Mouse (Mus musculus) midbrain, embryonic 11.5 days (tissue): ENCODE measurements around the gene Gm5475. TPM values are rescaled to one million over a fixed set of nuclear protein-coding genes. Genes with fewer than 3 reads are reported as not detected.

Source experiments
- ATAC-seq: fragments of 200-750 bp; cut with Nextera tagmentation; 2 replicates; pipeline ENCODE4 v1.8.0; 2017; ENCODE audit warnings: moderate TSS enrichment, moderate library complexity; ENCODE audit not compliant: low FRiP score
- DNase-seq: peaks from one replicate; pipeline ENCODE4 v3.0.0; 2015; ENCODE audit warnings: low spot score; ENCODE audit errors: missing footprints
- H3K27ac ChIP-seq: fragments of 300-500 bp; sonication (generic); 2 replicates; pipeline ENCODE4 v1.5.1; 2014; ENCODE audit warnings: low read depth, low read length
- H3K27me3 ChIP-seq: fragments of 300-500 bp; sonication (generic); 2 replicates; pipeline ENCODE4 v1.6.1; 2014; ENCODE audit warnings: mild to moderate bottlenecking, low read length, moderate library complexity, mixed read lengths; ENCODE audit not compliant: control insufficient read depth, insufficient read depth
- H3K36me3 ChIP-seq: fragments of 300-500 bp; sonication (generic); 2 replicates; pipeline ENCODE4 v1.6.1; 2014; ENCODE audit warnings: mild to moderate bottlenecking, low read length, moderate library complexity, mixed read lengths; ENCODE audit not compliant: control insufficient read depth, insufficient read depth
- H3K4me1 ChIP-seq: fragments of 300-500 bp; sonication (generic); 2 replicates; pipeline ENCODE4 v1.6.1; 2014; ENCODE audit warnings: low read length; ENCODE audit not compliant: control insufficient read depth, insufficient read depth
- H3K4me2 ChIP-seq: fragments of 300-500 bp; sonication (generic); 2 replicates; pipeline ENCODE4 v1.6.1; 2014; ENCODE audit warnings: mild to moderate bottlenecking, moderate library complexity
- H3K4me3 ChIP-seq: fragments of 300-500 bp; sonication (generic); 2 replicates; pipeline ENCODE4 v1.5.1; 2014; ENCODE audit warnings: low read depth, low read length
- H3K9ac ChIP-seq: fragments of 300-500 bp; sonication (generic); 2 replicates; pipeline ENCODE4 v1.6.1; 2014; ENCODE audit warnings: low read length
- H3K9me3 ChIP-seq: fragments of 300-500 bp; sonication (generic); 2 replicates; pipeline ENCODE4 v1.6.1; 2016; ENCODE audit warnings: low read length; ENCODE audit not compliant: control insufficient read depth
- WGBS: fragments of 180-500 bp; shearing (Covaris S2); extraction: QIAGEN DNeasy Blood & Tissue Kit; methylation state at CpG from one replicate; pipeline ENCODE4 v1.1.7; 2014; 5-methylcytosine and 5-hydroxymethylcytosine counted together
- polyA plus RNA-seq: library from polyadenylated mRNA; unstranded; fragments of >200 nt; fragmentation: Nextera tagmentation; extraction: Ambion mirVana; gene quantifications from 2 replicates; pipeline ENCODE4 v1.2.1, GENCODE M21; 2014

Gene Gm5475
- polyA plus RNA-seq, 1 experiment from 2014 or later = not detected

DNA sequence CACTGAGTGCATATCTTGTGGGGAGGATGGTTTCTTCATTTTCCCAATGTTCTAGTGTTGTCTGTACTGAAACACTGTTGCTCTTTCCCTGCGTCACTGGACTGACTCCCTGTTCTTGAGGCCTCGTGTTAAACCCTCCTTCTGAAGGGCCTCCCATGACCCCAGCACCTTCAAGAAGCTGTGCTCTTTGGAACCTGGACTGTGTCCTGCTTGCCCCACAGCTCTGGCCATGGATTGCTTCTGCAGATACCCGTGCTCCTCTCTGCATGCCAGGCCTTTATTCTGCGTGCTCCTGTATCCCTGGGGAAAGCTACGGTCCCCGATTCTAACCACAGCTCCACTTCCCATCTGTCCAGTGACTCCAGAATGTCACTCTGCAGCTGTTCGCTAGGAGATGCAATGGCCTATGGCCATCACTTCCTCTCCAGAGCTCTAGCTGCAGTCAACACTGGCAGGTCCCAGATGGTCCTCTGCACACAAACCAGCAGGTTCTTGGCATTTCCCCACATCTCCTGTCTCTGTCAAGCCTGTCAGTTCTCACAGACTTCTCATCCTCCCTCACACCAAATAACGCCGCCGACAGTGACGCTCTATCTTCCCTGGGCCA lies 8.1 kb downstream of the Gm5475 start:
- DNase-seq (no peak), ATAC-seq (no peak)
- no peak overlapping the region for H3K4me3 ChIP-seq
- no peaks in the 10 kb centered on the region for H3K36me3 ChIP-seq
- no peaks in the 10 kb centered on the region for H3K4me1 ChIP-seq
- H3K27ac ChIP-seq = no peak overlapping the region
- no peak overlapping the region for H3K9ac ChIP-seq
- peaks cover 3% of the 10 kb centered on the region for H3K27me3 ChIP-seq
- no peak overlapping the region for H3K4me2 ChIP-seq
- WGBS = 82% methylated on average over 11 of the region's 11 CpGs
- no peaks in the 10 kb centered on the region for H3K9me3 ChIP-seq

DNA sequence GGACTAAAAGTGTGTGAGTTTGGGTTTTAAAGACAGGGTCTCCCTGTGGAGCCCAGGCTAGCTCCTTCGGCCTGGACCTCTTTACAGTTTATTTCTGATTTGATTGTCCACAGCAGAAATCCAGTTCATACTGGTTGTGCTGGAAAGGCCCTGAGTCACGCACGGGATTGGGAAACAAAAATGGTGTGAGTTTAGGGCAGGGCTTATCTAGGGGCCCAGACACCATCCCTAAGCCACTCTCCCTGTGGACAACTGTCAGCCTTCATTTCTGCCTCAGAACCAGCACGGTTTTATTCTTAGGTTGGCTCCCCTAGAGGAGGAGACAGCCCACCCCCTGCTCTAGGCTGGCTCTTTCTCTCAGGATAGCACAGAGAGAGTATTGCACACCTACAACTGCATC lies 11.3 kb downstream of the Gm5475 start:
- Histone ChIP-seq H3K9ac (no peak overlapping the region), H3K9me3 (no peaks in the 10 kb centered on the region), H3K27ac (no peak overlapping the region), H3K27me3 (no peaks in the 10 kb centered on the region), H3K36me3 (no peaks in the 10 kb centered on the region), H3K4me3 (no peak overlapping the region), H3K4me1 (no peaks in the 10 kb centered on the region), H3K4me2 (no peak overlapping the region)
- 65% methylated on average over 4 of the region's 4 CpGs for WGBS
- DNase-seq = no peak
- no peak for ATAC-seq

DNA sequence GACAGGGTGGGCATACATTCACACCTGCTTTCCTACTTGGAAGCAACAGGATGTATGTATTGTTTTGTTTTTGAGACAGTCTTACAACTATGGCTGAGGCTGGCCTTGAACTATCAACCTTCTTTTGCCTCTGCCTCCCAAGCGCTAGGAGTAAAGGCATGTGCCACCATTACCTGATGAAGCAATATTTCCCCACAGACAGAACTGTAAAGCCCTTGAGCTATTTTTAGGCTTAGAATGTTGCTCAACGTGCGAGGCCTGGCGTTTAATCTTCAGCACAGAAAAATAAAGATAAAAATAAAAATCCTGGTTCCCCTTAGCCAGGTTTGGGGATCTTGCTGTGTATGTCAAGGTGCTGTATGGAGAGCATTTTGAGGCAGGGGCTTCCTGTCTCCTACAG lies 14.2 kb downstream of the Gm5475 start:
- no peak overlapping the region for H3K9ac ChIP-seq
- H3K27ac ChIP-seq = no peak overlapping the region
- no peaks in the 10 kb centered on the region for H3K4me1 ChIP-seq
- no peaks in the 10 kb centered on the region for H3K27me3 ChIP-seq
- no peak for ATAC-seq
- WGBS = 92% methylated on average over 4 of the region's 4 CpGs
- no peaks in the 10 kb centered on the region for H3K9me3 ChIP-seq
- no peak overlapping the region for H3K4me2 ChIP-seq
- no peaks in the 10 kb centered on the region for H3K36me3 ChIP-seq
- H3K4me3 ChIP-seq = no peak overlapping the region
- no peak for DNase-seq

DNA sequence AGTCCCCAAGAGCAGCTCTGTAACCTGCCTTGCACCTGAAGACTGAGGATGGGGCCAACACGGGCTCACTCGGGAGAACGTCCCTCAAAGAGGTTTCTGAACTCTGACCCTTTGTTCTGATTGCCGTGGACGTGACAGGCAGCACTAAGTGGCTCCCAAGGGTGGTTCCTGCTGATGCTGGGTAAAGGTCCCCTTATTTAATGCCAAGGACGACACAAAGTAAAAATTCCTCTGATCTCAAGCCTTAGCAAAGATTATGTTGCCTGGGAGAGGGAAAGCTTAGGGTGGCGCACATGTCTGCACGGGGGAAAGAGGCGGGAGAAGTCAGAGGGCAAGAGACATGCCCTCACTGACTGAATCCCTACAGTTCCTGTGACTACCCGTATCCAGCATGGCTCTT lies 14.6 kb downstream of the Gm5475 start:
- no peaks in the 10 kb centered on the region for H3K9me3 ChIP-seq
- H3K36me3 ChIP-seq = no peaks in the 10 kb centered on the region
- no peak overlapping the region for H3K4me2 ChIP-seq
- ATAC-seq (no peak), DNase-seq (no peak)
- H3K4me3 ChIP-seq = no peak overlapping the region
- WGBS = 65% methylated on average over 10 of the region's 10 CpGs
- no peaks in the 10 kb centered on the region for H3K27me3 ChIP-seq
- H3K9ac ChIP-seq = no peak overlapping the region
- H3K27ac ChIP-seq = no peak overlapping the region
- no peaks in the 10 kb centered on the region for H3K4me1 ChIP-seq

DNA sequence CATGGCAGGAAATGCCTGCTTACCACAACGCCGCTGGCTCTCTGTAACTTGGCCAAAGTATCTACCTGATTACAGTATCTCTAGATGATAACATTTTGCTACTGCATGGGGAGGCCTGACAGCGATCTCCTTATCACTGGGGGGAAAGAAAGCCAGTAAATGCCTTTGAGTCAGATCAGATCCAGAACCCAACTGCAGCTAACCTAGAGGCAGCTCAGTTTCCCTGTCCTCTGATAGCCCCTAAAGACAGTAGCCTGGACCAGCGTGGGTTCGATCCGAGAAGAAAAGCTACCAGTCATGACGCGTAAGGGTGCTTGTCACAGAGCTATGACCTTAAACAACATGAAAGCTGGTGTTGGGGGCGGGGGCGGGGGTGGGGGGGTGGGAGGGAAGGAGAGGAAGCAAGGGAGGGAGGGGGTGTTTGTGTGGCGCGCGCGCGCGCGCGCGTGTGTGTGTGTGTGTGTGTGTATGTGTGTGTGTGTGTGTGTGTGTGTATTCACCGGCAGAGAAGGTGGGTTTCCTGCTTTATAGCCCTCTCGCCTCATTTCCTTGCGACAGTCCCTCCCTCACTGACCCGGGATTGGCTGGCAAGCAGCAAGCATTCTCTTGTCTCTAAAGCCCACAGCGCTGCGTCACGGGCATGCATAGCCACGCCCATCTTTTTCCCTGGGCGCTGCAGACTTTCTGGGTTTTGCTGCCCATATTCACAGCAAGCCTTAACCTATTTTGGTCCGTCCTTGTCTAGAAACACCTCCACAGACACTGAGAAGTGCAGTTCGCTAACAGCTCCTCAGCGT lies 21.4 kb downstream of the Gm5475 start:
- H3K9me3 ChIP-seq = no peaks in the 10 kb centered on the region
- WGBS = 9% methylated on average over 23 of the region's 31 CpGs
- DNase-seq = peak; percentile 97
- H3K27ac ChIP-seq = peak overlapping the region; percentile 26; the same call in 1 of the 2 replicates
- peak overlapping the region; percentile 35 for H3K4me3 ChIP-seq
- peak; percentile 96 for ATAC-seq
- peak overlapping the region; percentile 68 for H3K9ac ChIP-seq
- H3K4me1 ChIP-seq = no peaks in the 10 kb centered on the region; the same call in 1 of the 2 replicates
- H3K36me3 ChIP-seq = no peaks in the 10 kb centered on the region
- H3K27me3 ChIP-seq = no peaks in the 10 kb centered on the region
- H3K4me2 ChIP-seq = peak overlapping the region; percentile 59

DNA sequence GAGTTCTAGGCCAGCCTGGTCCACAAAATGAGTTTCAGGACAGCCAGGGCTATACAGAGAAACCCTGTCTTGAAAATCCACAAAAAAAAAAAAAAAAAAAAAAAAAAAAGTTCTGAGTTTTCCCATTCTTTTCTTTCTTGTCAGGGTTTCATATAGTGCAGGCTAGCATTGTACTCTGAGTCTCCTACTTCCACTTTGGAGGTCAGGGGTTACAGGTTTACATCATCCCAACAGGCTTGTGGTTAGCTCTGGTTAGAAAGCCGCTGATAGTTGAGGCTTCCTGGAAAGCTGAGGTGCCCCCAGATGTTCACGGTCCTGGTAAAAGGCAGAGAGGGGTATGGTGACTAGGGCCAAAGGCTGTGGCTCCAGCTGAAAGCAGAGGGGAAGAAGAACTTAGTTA lies 24.9 kb downstream of the Gm5475 start:
- no peak for ATAC-seq
- 82% methylated on average over 2 of the region's 2 CpGs for WGBS
- H3K27me3 ChIP-seq = no peaks in the 10 kb centered on the region

DNA sequence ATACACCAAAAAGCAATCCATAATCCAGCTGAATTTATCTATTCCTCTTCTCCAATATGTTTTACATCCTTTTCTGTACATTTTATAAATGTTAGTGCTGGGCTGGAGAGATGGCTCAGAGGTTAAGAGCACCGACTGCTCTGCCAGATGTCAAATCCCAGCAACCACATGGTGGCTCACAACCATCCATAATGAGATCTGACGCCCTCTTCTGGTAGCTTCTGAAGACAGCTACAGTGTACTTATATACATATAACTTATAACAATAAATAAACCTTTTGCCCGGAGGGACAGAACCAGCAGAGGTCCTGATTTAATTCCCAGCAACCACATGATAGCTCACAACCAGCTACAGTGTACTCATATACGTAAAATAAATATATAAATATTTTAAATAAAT lies 26.6 kb downstream of the Gm5475 start:
- no peak overlapping the region for H3K4me2 ChIP-seq
- H3K4me1 ChIP-seq = no peaks in the 10 kb centered on the region; the same call in 1 of the 2 replicates
- WGBS = 74% methylated on average over 4 of the region's 4 CpGs
- H3K9ac ChIP-seq = no peak overlapping the region
- no peak for DNase-seq
- H3K36me3 ChIP-seq = no peaks in the 10 kb centered on the region
- no peak overlapping the region for H3K4me3 ChIP-seq
- no peak for ATAC-seq
- H3K27ac ChIP-seq = no peak overlapping the region
- H3K27me3 ChIP-seq = no peaks in the 10 kb centered on the region
- no peaks in the 10 kb centered on the region for H3K9me3 ChIP-seq

More for the DNA sequence above, 24.9 kb downstream of the Gm5475 start:
- H3K9me3 ChIP-seq = no peaks in the 10 kb centered on the region
- no peak for DNase-seq
- H3K27ac ChIP-seq = no peak overlapping the region
- H3K9ac ChIP-seq = no peak overlapping the region
- H3K4me2 ChIP-seq = no peak overlapping the region
- H3K4me1 ChIP-seq = no peaks in the 10 kb centered on the region; the same call in 1 of the 2 replicates
- no peak overlapping the region for H3K4me3 ChIP-seq
- H3K36me3 ChIP-seq = no peaks in the 10 kb centered on the region

DNA sequence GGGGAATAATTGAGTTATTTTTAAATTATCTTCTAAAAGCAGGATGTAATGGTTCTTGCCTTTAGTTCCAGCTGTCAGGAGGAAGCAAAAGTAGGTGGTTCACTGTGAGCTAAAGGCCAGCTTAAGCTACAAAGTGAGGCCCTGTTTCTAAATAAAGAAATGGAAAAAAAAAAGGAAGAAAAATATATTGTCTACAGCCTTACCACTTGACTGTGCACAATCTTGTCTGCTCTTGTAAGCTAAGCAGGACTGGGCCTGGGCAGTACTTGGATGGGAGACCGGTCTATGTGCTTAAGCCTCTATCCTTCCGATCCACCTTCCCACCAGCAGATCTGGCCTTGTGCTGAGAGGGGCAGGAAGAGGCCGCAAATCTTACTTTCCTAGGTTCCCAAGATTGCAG lies 27.5 kb downstream of the Gm5475 start:
- Histone ChIP-seq H3K4me3 (no peak overlapping the region), H3K4me1 (no peaks in the 10 kb centered on the region), H3K4me2 (no peak overlapping the region), H3K36me3 (no peaks in the 10 kb centered on the region), H3K9me3 (no peaks in the 10 kb centered on the region), H3K27me3 (no peaks in the 10 kb centered on the region), H3K9ac (no peak overlapping the region), H3K27ac (no peak overlapping the region)
- ATAC-seq (no peak), DNase-seq (no peak)
- WGBS = 97% methylated on average over 3 of the region's 3 CpGs

DNA sequence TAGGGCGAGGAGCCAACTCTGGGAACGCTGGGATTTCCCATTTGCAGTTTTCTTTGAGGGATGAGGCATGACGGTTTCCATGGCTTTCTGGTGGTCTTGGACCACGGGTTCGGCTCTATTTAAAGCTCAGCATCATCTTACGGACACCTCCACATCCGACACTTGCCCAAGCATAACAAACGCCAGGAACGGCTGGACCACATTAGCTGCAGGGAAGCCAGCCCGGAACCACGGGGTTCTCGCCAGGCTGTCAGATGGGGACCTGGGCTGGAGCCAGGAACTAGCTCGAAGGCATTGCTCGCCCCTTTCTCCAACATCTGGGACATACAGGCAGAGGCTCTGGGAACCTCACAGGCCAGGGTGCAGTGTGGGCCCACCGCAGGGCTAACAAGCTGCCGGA lies 29.3 kb downstream of the Gm5475 start:
- Histone ChIP-seq H3K9me3 (no peaks in the 10 kb centered on the region), H3K27me3 (no peaks in the 10 kb centered on the region), H3K4me1 (no peaks in the 10 kb centered on the region), H3K36me3 (no peaks in the 10 kb centered on the region), H3K4me2 (no peak overlapping the region), H3K4me3 (no peak overlapping the region), H3K27ac (no peak overlapping the region), H3K9ac (no peak overlapping the region)
- WGBS = 82% methylated on average over 16 of the region's 16 CpGs
- ATAC-seq (no peak), DNase-seq (no peak)
